Mouse (Mus musculus): ENCODE results near the gene Cadm2. TPM values are rescaled to one million over a fixed set of nuclear protein-coding genes. Genes with fewer than 3 reads are reported as not detected.

Cadm2 gene
- polyA plus RNA-seq, 1 experiment from 2014 or later = 9.2 TPM

DNA sequence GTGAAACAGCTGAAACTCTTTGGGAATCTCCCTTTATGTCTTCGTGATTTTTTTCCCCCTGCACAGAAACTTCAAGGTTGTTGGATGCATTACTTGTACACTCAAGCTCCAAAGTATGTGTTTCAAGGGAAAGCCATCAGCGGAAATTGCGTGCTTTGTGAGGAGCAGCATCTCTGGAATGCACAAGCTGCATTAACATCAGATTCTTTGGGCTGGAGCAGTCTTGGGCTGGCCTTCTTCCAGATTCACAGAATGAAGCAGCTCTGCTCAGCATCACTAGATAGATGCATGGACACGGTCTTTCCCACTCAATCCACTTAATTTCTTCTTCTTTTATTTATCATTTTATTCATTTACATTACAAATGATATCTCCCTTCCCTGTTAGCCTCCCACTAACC is 977.1 kb downstream of the Cadm2 start:
- Histone ChIP-seq H3K27ac (replicated peaks) (no peak overlapping the region), H3K27me3 (no peaks in the 10 kb centered on the region), H3K36me3 (no peaks in the 10 kb centered on the region), H3K4me2 (replicated peaks) (no peak overlapping the region), H3K4me1 (no peaks in the 10 kb centered on the region), H3K9me3 (no peaks in the 10 kb centered on the region), H3K4me3 (no peak overlapping the region), H3K9ac (replicated peaks) (no peak overlapping the region)
- WGBS = 81% methylated on average over 4 of the region's 4 CpGs
- ATAC-seq (ENCODE audit: low FRiP score, low read depth) = no peak

DNA sequence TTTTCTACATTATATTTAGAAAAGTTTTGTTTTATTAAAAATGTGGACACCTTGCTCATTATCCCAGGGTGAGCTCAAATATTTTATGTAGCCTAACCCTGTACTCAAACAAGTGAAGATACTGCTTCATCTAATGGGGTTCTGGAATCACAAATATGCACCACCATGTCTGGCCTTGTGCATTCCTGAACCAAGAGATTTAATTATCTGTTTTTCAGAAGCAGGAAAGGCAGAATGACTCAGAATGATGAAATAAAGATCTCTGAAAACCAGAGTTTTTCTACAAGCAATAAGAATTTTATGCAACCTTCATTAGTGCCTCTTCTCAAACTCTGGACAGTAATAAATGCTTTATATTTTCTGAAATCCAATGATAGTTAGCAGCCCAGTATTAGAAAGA is 993.2 kb downstream of the Cadm2 start:
- no peaks in the 10 kb centered on the region for H3K4me1 ChIP-seq
- H3K4me3 ChIP-seq = no peak overlapping the region
- H3K27me3 ChIP-seq = no peaks in the 10 kb centered on the region
- no peak overlapping the region for H3K9ac ChIP-seq (replicated peaks)
- no peak for ATAC-seq (ENCODE audit: low FRiP score, low read depth)
- H3K9me3 ChIP-seq = no peaks in the 10 kb centered on the region
- no peak overlapping the region for H3K4me2 ChIP-seq (replicated peaks)
- no peak overlapping the region for H3K27ac ChIP-seq (replicated peaks)
- no peaks in the 10 kb centered on the region for H3K36me3 ChIP-seq

DNA sequence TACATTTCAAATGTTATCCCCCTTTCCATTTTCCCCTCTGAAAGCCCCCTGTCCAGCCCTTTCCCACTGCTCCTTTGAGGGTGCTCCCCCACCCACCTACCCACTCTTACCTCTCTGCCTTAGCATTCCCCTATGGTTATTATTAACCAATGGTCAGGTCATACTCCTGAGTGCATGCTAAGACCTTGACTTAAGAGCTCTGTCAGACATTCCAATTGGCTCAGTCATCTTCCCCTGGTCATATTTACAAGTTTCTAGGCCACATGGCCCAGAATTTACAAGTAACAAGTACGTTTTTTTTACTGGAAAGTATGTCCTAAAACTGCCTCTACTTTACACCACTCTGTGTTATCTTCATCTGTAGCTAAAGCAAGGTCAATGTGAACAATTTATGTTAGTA is 998.3 kb downstream of the Cadm2 start:
- WGBS = 60% methylated on average over 1 of the region's 1 CpGs
- Histone ChIP-seq H3K4me3 (no peak overlapping the region), H3K9me3 (no peaks in the 10 kb centered on the region), H3K27ac (replicated peaks) (no peak overlapping the region), H3K27me3 (no peaks in the 10 kb centered on the region), H3K4me2 (replicated peaks) (no peak overlapping the region), H3K4me1 (no peaks in the 10 kb centered on the region), H3K9ac (replicated peaks) (no peak overlapping the region), H3K36me3 (no peaks in the 10 kb centered on the region)
- no peak for ATAC-seq (ENCODE audit: low FRiP score, low read depth)

DNA sequence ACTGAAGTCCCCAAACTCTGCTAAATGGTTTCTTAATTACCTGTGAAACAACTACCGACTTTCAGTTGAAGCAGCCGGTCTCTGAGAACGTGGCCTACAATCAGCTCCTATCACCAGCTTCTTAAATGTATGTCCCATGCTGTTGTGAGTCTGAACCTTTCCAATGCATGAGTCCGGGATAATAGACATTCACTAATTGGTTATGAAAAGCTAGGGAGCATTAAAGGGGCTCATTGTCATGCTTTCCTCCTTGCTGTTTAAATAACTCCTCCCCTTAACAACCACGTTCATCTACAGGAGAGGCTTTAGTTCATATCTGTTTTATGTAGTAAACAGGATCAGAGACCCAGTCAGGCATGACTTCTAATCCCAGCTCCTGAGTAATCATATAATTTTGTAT is 1008.1 kb downstream of the Cadm2 start:
- H3K4me3 ChIP-seq = no peak overlapping the region
- H3K9me3 ChIP-seq = no peaks in the 10 kb centered on the region
- H3K27ac ChIP-seq (replicated peaks) = no peak overlapping the region
- 0 out of 2 replicates have a peak, but pooled peaks have one; percentile 23 for ATAC-seq (ENCODE audit: low FRiP score, low read depth)
- no peak overlapping the region for H3K9ac ChIP-seq (replicated peaks)
- H3K27me3 ChIP-seq = no peaks in the 10 kb centered on the region
- H3K4me2 ChIP-seq (replicated peaks) = no peak overlapping the region
- WGBS = 55% methylated on average over 5 of the region's 5 CpGs
- no peaks in the 10 kb centered on the region for H3K4me1 ChIP-seq
- H3K36me3 ChIP-seq = no peaks in the 10 kb centered on the region

All from midbrain, embryonic 12.5 days (tissue).